Mouse (Mus musculus) liver, embryonic 14 days (tissue): ENCODE results near the gene Eno1. TPM values are rescaled to one million over a fixed set of nuclear protein-coding genes. Genes with fewer than 3 reads are reported as not detected.

Experiments
- polyA plus RNA-seq: library from polyadenylated mRNA; depleted of rRNA; stranded (reverse); fragments of >200 nt; gene quantifications from 2 replicates; pipeline ENCODE4 v1.2.3, GENCODE M21; 2012; rRNA removed

The Eno1 gene
- polyA plus RNA-seq: 191 and 235 TPM in 2 replicates

DNA sequence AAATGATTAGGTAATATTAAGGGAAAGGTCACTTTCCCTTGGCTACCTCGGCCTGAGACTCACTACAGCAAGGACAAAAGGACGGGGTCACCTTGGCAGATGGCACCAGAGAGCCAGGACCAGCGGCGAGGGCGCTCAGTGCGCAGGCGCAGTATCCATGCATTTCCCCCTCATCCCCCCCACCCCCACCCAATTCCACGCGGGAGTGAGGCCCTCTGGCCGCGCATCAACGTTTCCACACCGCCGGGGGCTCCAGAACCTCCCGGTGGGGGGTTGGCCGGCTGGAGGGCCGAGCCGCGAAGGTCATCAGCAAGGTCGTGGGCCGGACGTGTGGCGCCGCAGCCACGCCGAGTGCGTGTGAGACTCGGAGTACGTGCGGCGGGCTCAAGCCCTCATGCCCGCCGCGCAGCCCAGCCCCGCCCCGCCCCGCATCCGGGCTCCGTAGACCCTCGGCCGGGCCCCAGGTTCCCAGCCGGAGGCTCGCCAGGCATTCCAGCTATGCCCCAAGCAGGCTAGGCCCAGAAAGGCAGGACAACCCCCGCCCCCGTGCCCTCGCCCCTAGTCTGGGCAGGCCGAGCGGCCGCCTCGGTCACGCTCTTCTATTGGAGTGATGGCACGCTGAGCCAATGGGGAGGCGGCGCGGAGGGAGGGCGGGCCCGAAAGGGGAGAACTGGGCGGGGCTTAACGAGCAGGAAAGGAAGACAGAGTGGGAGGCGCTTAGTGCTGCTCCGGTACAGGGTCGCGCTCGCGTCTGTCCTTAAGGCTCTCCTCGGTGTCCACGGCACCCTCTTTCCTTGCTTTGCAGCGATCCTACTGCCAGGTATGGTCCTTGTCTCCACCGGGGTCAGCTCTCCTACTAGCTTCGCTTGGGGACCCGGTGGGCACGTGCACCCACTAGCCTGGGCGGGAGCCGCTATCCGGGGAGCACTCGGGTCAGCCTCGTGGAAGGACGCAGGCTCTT, at the start of gene Eno1:
Gene Eno1 (plus strand): TSS at position 201 of the 961 bp plus-strand sequence.

DNA sequence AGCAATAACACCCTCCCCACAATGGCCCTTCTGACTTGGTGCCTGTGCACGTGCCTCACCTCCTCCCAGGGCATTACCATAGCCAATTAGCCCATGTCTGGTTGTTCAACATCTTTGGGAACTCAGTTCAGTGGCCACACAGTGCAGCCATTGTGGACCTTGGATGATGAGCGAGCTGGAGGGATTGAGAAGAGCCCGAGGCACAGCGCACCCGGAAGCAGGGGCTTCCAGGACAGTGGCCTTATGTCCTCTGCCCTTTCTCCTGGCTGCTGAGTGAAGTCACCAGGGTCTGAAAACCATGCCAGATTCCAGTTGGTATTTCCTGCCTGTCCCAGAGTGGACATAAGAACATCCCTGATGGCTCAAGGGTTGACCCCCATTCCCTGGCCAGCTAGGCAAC, 35.3 kb upstream of the Eno1 start, which contains the start of gene Car6:
Gene Car6 (minus strand): TSS at position 101 of the 400 bp plus-strand sequence.

DNA sequence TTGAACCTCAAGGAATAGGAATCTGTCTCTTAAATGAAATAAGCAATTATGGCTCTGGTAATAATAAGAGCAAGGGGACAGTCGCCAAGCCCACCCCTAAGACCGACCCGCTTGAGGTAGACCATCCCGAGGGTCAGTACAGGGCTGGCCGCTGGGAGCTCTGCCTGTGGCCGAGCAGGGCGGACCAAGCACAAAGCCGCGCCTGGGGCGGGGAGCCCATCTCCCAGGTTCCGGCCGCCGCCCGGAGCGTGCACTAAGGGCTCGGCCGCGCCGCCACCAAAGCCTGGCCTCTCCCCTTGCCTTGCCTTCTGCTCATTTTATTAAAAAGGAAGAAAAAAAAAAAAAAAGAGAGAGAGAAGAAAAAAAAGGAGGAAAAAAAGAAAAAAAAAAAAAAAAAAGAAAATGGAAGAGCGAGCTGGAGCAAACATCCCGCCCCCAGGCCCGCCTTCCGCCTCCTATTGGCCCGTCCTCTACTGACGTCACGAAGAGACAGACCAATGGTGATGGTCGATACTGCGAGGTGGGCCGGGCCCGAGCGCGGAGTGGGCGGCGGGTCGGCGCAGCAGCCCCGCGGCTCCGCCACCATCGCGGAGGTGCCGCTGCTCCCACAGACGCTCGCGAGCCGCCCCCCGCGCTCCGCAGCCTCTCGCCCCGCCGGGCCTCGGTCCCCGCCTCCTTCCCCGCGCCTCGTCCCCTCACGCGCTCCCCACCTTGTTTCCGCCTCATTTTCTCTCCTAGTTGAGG, 44.7 kb downstream of the Eno1 start, which contains the start of gene Rere:
Gene Rere (plus strand): TSS at position 629 of the 744 bp plus-strand sequence.

Other genes with a start within 250 kb of the Eno1 start
- gene H6pd, start 227.7 kb upstream of the Eno1 start, polyA plus RNA-seq: 7.2 and 8.6 TPM in 2 replicates
- 0.26 and 0.33 TPM in 2 replicates for gene Gpr157, start 149.4 kb upstream of the Eno1 start, polyA plus RNA-seq
- 0.10 and 0.25 TPM in 2 replicates for gene Slc2a5, start 117.4 kb upstream of the Eno1 start, polyA plus RNA-seq
- gene Slc2a7, start 87.7 kb upstream of the Eno1 start, polyA plus RNA-seq: 0.06 TPM in 2 replicates
- gene Car6, start 35.4 kb upstream of the Eno1 start, polyA plus RNA-seq: 0.02 TPM in 1 of 2 replicates, not detected in the other
- 4.0 and 5.8 TPM in 2 replicates for gene Rere, start 44.9 kb downstream of the Eno1 start, polyA plus RNA-seq